Mouse (Mus musculus) megakaryocyte, adult 5-6 weeks (primary cell): ENCODE data around the gene Bbs9. TPM values are rescaled to one million over a fixed set of nuclear protein-coding genes. Genes with fewer than 3 reads are reported as not detected.

Source experiments
- ATAC-seq: 2 replicates; pipeline ENCODE4 v1.8.0; 2016; ENCODE audit warnings: mild to moderate bottlenecking, inconsistent platforms; ENCODE audit not compliant: poor library complexity, severe bottlenecking
- total RNA-seq, 2 experiments: library from RNA; stranded (forward) in 1 of 2; stranded (reverse) in 1 of 2; fragments of 153-499, 151-499 nt in 1 of 2; fragments of 221-1000, 200-1000 nt in 1 of 2; gene quantifications; 2 replicates each; pipeline versions ENCODE4 v1.2.3 to v1.2.4; 2015 to 2017

The Bbs9 gene
- total RNA-seq, 2 experiments from 2014 or later: 7.3 to 8.2 TPM

DNA sequence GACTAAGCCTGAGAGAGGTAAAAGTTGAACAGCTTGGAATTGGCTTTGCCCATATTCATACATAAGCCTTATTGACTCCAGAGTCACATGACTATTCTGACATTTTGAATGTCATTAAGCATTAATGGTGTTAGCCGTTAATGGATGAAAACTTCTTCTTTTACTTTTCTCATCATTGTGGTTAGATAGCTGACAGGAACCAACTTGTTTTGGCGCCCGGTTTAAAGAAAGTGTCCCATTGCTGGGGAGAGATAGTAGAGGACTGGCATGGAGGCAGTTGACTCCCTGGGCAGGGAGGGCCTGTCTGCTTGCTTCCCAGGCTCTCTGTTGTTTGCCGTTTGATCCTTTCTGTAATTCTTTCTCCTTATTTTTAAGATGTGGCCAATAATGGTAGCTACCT, 312.9 kb downstream of the Bbs9 start:
- no peak for ATAC-seq

DNA sequence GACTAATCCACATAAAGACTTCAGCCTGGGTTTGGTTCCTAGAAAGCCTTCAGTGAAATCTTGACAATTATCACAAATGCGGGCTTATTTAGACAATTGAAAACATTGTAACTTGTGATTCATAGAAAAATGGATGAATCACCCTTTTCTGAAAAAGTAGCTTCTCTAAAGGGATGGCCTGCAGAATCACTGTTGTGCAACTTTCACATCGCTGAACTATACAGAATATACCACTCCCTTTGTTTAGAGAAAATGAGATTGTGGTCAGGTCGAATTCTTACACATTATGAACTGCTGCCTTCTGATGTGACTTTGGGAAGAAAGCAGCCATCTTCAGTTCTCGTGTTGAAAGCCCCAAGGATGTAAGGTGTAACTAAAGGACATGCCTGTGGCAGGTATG, 313.3 kb downstream of the Bbs9 start:
- no peak for ATAC-seq

DNA sequence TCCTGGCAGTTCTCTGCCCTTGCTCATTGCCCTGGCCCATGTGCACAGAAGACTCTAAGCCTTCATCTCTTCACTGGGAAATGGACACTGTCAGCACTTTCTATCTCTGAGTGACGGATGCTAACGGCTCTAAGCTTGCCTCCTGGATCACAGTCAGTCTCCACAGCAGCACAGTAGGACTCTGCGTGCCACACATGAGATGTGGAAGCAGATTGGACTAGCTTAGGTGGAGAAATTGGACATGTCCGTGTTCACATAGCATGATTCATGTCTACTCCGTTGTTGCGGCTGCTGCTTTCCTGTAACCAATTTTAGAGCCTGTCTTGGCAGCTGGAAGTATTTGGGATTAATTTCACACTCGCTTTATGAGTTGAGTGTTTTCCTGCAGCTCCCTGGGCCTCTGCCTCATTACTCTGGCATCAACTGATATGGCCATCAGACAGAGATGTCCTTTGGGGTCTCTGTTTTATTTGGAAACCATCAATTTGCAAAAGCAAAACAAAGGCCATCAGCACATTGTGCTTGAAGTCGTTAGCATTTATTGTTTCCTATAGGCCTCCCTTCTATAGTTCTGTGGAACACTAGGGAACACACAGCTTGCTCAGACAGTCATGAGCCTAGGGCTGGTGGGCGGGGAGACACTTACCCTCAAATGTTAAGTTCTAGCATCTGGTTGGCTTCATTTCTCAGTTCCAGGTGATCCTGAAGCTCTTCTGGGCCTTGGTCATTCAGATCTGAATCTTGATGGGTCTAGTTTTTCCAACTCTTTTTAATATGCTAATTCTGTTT, 314.1 kb downstream of the Bbs9 start:
- no peak for ATAC-seq

DNA sequence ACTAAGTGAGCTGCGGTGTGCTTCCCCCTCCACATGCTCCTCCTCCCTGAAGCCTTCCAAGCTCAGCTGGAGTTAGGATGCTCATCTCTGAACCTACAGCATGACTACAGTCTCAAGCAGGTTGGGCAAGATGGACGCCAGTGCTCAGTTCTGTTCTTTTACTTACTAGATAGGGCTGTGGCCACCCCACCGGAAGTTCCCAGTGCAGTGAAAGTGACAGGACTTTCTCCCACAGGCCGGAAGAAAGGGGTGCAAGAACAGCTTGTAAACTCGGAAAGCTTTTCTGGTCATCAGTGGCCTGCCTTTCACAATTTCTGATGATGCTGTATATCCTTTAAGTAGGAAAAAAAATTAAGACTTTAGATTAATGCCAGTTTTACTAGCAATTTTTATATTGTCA, 315.7 kb downstream of the Bbs9 start:
- ATAC-seq: peak; percentile 35; the same call in 1 of the 2 replicates

DNA sequence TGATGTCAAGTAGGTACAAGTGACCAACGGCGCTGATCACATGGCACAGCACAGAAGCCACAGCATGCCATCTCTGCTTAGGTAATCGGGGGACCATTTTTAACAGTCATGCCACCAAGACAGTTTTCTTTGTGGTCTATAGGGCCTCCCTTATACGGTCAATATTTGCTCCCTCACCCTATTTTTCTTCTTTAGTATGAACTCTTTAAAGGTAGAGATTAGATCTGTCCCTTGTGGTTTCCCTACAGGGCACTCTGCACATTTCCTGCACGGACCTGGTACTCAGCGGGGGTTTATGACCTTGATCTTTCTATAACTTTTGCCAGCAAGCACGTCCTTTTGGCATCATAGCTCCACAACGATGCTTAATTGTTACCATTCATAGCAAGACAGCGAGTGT, 316.2 kb downstream of the Bbs9 start:
- ATAC-seq: no peak

DNA sequence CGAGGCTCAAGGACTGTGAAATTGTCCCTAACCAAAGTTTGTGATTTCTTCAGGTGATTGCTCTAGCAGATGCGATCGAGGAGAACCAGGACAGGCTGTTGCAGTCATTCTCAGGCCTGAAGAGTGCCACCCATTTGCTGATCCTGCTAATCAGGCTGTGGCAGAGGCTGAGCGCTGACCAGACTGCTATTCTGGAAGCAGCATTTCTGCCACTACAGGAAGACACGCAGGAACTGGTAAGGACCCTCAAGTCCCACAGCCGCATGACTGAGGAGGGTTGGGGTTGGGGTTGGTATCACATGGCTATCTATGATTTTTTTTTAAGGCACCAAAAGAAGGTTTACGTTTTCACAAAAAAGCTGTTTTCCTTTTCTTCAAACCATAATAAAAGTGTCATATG, 318.2 kb downstream of the Bbs9 start:
- ATAC-seq: no peak

DNA sequence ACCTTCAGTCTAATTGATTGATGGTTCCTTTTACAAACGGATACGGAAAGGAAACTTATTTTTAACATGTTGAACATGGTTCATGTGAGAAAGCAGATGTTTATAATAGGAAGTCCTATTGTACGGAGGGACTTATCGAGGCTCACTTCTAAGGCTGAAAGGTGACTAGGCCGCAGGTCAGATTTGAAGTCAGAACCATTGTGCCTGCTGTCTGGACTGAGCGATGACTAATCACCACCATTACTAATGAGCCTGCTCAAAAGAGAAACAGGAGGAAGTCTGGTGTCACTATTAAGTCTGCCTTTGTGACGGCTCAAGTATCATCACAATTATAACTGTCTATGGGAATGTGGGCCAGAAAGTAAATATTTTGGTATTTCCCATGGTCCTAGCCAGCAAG, 325.2 kb downstream of the Bbs9 start:
- no peak for ATAC-seq

DNA sequence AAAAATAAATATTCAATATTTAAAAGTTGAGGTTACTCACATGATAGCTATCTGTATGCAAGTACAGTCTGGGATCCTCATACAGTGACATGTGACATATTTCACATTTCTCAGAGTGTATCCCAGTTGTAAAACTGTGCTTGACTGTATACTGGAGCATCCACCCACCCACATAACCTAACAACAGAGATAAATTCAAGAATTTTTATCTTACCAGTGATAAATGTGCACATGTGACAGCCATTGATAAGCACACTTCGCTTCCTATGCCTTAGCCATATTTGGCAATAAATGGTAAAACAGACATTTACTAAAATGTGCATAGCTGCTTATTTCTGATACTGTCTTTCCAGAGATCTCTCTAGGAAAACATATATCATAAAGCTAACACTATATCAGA, 330.5 kb downstream of the Bbs9 start:
- no peak for ATAC-seq

DNA sequence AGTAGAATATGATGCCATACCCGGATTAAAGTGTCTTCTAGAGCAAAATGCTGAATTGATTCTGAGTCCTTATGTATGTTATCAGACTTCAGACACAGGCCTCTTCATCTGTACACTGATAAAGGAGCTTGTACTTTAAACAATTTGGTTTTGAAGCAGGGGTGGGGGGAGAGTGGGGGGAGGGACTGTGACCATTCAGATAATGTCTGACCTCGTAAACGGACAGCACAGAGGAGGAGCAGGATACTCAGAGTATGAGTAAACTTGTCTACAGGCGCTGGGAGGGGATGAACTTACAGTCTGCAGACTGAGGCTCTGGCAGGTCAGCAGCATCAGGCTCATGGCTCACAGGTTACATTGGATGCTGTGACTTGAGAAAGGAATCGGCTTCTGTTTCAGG, 331.0 kb downstream of the Bbs9 start:
- ATAC-seq: no peak

DNA sequence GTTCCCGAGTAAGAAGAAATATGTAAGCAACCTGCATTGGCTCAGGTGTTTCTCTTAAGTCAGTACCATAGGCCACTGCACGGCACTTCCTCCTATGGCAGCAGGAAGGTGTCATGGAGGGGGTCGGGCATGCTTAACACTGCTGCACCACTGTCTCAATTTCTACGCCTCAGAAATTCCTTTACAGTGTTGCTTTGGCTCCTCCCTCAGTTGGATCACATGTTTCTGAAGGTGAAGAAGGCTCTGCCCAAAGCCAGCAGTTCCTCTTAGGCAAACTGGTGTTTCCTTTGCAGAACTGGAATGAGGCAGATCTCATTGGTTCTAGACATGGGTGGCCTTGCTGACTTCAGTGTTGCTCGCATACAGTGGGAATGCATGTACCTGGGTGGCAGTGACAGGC, 332.2 kb downstream of the Bbs9 start:
- ATAC-seq: peak; percentile 30; the same call in 1 of the 2 replicates

DNA sequence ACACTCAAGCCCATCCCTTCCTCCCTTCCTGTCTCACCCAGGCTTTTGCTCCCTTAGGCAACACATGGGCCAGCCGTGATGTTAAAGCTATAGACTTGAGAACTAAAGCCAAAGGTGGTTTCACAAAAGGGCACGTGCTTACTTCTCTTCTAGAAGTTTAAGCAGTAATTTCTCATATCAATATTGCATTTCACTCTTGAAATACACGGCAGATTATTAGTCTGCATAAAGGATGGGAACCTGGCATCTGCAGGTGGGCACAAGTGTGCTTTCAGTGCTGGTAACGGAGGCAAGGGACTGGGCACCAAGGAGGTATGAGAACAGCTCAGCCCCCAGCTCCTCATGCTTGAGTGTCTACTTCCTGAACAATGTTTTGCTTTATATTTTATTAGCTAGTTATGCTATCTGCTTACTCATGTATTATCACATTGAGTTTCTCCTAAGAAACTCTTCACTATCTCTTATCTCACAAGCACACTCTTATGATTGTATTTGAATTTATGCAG, 334.2 kb downstream of the Bbs9 start:
- ATAC-seq: no peak

DNA sequence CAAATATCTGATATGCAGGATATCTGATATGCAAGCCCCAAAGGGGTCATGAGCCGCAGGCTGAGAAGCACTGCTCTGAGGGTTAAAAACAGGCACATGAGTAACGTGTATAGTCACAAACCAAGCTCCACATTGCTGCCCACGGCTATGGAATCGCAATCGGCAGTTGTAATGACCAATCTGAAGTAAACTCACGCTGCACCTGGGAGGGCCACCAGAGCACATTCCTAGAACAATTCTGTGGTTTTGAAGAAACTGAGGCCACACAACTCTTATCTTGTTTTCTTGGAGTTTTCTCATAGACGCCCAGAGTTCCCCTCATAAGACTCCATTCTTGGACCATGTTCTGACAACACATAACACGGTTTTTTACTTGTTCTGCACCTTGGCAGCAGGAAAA, 334.9 kb downstream of the Bbs9 start:
- ATAC-seq: no peak

DNA sequence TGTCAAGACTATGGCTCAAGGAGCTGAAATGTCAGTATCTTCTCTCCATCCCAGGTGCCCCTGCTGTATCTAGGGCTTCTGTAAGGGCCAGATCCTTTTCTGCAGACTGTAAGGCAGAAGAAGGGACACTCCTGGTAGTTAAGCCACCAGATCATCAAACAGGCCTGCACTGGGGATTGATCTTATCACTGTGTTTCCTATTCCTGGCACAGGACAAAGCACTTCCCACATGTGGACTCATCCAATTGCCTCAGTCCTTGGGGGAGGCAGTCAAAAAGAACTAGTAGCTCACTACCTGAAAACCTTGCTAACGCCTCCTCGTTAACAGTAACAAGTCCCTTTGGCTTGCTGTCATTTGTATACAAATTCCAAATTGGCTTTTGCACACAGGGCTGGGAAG, 336.4 kb downstream of the Bbs9 start:
- no peak for ATAC-seq

DNA sequence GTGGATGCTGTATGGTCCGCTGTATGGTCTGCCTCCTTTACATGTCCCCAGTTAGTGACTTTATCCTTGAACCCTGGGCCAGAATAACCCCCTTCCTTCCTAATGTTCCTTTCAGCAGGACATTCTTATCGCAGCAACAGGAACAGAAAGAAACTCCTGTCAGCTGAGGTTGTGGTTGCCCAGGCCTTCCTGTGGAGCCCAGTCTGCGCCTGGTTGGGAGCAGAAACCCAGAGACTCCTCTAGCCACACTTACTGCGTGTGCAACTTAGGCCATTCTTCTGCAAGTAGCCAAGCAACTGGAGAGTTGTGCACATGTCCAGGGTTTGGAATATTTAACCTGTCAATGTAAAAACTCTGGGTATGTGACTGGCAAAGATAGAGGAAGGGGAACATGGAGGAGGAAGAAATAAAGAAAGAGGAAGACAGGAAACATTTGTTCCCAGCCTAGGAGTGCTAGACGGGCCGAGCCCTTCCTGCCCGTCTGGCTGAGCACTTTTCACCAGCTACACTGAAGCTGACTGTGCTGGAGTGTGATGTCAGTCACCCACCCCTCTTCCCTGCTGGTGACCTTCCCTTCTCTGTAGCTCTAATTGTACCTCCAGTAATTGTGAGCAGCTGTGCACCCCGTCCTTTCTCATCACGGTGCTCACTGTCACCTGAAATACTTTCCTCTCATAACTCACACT, 339.0 kb downstream of the Bbs9 start:
- peak; percentile 62 for ATAC-seq

DNA sequence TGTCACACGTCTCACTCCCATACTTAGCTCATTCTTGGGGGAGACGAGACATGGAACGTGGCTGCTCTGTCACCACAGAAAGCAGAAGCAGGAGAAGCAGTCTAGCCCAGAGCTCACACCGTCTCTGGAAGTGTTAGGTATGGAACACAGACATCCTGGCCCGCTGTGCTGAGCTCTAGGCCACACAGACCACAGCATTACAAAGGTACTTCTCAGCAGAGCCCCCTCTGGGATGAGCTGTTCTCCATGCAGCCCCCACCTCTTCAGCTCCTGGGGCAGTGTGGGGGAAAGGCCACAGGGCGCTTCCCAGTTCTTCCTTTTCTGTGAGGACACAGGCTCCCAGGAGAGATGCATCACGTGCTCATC, 339.6 kb downstream of the Bbs9 start:
- ATAC-seq: peak; percentile 56

DNA sequence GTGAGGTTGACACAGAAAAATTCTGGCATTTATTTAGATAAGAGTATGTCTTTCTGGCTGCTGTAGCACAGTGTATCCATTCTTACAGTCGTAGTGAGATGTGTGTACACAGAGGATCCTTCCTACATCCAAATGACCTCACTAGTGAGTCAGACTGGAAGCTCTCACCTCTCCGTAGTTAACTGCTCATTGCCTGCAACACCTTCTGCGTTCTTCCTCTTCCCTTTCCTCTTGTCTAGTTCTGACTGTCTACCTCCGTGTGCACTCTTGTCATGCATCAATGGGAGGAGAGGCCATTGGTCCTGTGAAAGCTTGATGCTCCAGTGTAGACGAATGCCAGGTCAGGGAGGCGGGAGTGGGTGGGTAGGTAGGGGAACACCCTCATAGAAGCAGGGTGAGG, 344.0 kb downstream of the Bbs9 start:
- no peak for ATAC-seq

DNA sequence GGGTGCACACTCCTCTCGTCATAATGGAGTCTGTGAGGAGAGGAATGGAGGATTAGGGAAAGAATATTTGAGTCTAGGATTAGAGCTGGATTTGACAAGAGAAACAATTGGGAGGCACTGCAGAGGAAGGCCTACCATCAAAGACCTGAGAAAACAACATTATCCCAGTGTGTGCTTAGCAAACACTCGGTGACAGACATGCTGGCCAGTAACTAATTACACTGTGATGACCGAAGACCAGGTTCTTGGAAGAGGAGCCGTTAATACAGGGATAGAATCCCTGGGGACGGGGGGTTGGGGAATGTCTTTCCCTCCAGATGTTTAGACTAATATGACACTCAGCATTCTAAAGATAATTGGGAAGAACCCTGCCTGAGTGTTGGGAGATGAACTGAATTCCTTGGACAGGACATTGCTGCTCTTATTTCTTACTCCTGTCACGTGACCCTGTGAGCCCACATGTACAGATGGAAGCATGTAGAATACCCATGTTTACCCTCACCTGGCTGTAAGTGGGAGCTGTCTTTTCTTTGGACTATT, 345.2 kb downstream of the Bbs9 start:
- no peak for ATAC-seq

DNA sequence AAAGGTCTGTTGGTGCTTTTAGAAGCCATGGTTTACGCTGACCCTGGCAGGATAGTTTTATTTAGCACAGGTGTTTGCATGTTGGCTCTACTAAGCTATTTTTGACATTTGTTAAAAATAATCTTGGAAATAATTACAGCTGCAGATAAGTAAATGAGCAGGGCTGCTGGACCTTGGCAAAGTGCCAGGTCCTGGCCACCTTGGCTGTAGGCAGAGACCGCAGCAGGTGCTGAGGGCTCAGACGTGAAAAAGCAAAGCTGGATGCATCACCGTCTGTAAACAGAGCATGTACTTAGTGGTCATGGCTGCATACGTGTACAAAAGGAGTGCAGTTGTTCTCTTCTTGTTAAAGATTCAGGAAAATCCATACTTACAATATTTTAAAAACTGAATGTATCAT, 347.3 kb downstream of the Bbs9 start:
- ATAC-seq: no peak

DNA sequence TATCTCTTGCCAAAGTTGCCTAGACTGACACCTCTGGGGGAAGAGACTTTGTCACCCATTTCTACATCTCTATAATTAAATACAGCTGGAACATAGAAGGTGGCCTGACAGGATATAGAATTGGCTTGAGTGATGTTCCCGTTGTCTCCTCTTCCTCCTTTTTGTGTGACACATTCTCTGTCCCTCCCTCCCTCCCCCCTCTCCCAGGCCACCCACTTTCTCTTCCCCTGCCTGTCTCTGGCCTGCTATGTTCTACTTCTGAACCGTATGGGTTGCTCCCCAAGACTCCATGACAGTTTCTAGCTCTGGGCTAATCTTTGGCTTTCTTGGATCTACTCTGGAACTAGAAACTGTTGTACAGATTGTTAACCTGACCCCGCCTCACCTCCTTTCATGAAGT, 348.3 kb downstream of the Bbs9 start:
- peak; percentile 40 for ATAC-seq

DNA sequence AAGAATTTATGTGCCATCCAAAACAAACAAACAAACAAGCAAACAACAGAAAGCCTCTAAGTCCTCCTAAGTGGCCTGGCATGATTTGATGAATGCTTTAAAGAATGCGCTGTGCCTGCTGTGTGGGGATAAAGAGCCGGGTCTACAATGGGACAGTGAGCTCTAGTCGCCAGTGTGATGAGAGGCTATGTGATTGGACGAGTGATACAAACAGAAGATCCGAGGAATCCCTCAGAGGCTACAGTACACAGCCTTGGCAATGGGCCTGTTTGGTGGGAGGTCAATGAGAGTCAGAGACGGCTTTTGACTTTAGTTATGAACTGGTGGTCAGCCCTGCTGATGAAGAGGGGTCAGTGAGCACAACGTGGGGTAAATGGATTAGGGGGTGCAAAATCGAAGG, 349.4 kb downstream of the Bbs9 start:
- no peak for ATAC-seq

DNA sequence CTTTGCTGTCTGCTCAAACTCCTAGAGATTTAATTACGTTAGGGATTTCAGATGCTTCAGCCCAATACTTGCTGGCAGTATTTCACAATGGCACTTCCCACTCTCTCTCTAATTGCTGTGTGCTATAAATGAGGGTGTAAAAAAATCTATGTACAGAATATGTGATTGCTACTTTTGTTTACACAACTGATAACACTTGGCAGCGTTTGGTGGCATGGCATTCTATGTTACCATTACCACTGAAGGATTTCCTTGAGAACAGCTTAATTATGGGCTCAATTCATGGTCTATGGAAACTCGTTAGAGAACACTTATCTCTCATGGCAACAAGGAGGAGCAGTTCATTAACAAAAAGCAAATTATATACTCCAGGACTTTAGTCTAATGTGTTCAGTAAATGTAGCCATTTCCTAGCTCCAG, 351.1 kb downstream of the Bbs9 start:
- ATAC-seq: no peak

DNA sequence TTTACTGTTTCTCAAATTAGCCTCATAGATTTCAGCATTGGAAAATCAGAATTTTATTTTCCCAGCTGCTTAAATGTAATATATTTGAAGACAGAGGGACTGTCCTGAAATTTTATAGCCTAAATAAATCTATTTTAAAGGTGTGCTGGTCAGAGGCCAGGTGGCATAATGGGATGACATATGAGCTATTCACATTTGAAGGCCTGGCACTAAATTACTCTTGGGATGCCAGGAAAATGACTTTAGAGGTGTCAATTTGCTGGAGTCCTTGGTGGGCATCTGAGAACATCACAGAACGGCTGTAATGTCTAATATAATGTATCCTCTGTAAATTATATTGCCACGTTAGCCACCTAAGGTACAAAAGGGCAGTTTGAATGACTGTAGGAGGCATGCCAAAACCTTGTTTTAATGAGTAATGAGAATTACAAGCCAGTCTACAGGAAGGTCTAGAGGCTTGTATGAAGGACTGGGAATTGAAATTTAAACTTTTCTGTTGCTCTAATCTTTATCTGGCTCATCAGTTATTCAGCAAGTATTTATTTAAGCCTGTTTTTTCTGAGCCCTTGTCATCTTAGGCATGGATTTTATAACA, 351.8 kb downstream of the Bbs9 start:
- ATAC-seq: no peak
